Mouse (Mus musculus): ENCODE data around the gene Cd83. TPM values are rescaled to one million over a fixed set of nuclear protein-coding genes. Genes with fewer than 3 reads are reported as not detected.

The Cd83 gene
- 23.5 and 28.1 TPM in 2 replicates for polyA plus RNA-seq (2015; fragmentation: Nextera tagmentation; extraction: Ambion mirVana)

DNA sequence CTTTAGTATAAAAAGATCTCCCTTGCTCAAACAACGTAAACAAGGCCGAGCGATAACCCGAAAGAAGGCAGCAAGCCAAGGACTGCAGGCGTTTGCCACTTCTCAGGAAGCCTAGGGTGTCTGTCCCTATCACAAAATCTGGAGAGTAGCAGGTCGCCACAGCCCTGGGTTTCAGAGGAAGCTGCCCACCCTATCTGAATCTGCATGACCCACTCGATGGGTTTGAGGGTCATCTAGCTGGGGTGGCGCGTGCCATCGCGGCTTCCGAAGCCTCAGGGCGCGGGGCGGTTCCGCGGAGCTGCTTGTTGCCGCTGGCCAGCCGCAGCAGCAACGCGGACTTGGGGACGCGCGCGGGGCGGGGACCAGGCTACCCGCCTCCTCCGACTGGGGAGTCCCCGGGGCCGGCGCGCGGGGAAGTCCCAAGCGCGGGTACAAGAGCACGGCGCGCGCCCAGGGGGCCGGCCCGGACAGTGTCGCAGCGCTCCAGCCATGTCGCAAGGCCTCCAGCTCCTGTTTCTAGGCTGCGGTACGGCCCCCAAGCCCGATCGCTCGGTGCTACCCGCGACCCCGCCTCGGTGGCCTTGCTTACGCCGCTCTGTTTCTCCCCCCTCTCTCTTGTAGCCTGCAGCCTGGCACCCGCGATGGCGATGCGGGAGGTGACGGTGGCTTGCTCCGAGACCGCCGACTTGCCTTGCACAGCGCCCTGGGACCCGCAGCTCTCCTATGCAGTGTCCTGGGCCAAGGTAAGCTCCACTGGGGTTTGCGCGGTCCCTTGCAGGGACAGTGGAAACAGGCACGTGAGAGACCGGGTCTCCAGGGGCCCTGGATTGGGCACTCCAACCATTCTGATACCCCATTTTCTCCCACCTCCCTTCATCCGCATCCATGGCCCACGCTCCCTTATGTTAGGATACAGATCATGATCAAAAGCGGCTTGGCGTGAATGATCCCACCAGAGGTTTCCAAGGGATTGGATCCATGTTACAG is at the start of gene Cd83:
Gene Cd83 (plus strand): TSS at position 51 of the 987 bp plus-strand sequence.
- H3K27ac ChIP-seq (ENCODE audit: low read length), result peak within 1 kb of the TSS; percentile 47
- peak within 1 kb of the TSS; percentile 63 for H3K4me3 ChIP-seq (ENCODE audit: low read depth, low read length)
- H3K9ac ChIP-seq (ENCODE audit: low read depth, low read length), result peak within 1 kb of the TSS; percentile 82
- no peaks in the 10 kb centered on the region for H3K9me3 ChIP-seq (replicated peaks; ENCODE audit: control insufficient read depth, low read length, poor library complexity, severe bottlenecking)
- WGBS, result 3% methylated on average over 63 of the region's 73 CpGs
- ATAC-seq, result peak; percentile 70
- H3K4me2 ChIP-seq (ENCODE audit: low read length), result peak within 1 kb of the TSS; percentile 95
- no peaks in the 10 kb centered on the region for H3K36me3 ChIP-seq (ENCODE audit: control insufficient read depth, insufficient read depth, low read length)
- peaks cover 5% of the 10 kb centered on the region; the same call in 1 of the 2 replicates for H3K4me1 ChIP-seq (ENCODE audit: control insufficient read depth, insufficient read depth, low read length)
- peaks cover 2% of the 10 kb centered on the region for H3K27me3 ChIP-seq (ENCODE audit: control insufficient read depth, insufficient read depth, low read depth, low read length)

DNA sequence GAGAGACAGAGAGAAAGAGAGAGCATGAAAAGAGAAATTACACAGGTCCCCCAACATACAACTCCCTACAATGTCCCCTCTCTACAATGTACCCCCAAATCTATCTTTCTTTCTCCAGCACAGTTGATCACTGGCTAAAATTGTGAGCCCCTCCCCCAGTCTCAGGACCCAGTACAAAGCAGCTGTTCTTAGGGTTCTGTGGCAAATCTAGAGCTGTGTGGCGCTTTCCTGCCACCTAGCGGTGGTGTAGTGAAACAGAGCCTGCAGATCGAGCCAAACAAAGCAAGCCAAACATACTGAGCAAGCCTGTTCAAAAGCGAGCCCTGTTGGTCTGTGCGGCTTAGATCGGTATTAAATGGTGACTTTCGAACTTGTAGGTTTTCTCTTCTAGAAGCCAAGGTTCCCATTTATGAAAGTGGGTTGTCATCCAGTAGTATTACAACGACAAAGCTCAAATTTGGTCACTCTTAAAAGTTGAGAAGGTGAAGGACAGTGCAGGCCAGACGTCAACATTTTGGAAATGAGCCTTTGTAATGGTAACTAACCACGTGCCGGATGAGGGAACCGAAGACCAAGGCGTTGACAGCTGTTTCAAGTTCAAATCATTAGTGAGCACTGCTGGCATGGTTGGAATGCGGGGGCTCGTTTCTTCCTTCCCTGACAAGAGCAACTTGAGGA is 44.8 kb upstream of the Cd83 start:
- Histone ChIP-seq H3K36me3 (ENCODE audit: control insufficient read depth, insufficient read depth, low read length) (no peaks in the 10 kb centered on the region), H3K27me3 (ENCODE audit: control insufficient read depth, insufficient read depth, low read depth, low read length) (no peaks in the 10 kb centered on the region; the same call in 1 of the 2 replicates), H3K4me2 (ENCODE audit: low read length) (no peak overlapping the region), H3K9ac (ENCODE audit: low read depth, low read length) (no peak overlapping the region), H3K27ac (ENCODE audit: low read length) (no peak overlapping the region), H3K4me3 (ENCODE audit: low read depth, low read length) (no peak overlapping the region), H3K4me1 (ENCODE audit: control insufficient read depth, insufficient read depth, low read length) (no peaks in the 10 kb centered on the region), H3K9me3 (replicated peaks; ENCODE audit: control insufficient read depth, low read length, poor library complexity, severe bottlenecking) (0 out of 2 replicates have a peak, but pooled peaks cover 6% of the 10 kb centered on the region)
- peak; percentile 83 for ATAC-seq
- WGBS, result 24% methylated on average over 15 of the region's 15 CpGs

DNA sequence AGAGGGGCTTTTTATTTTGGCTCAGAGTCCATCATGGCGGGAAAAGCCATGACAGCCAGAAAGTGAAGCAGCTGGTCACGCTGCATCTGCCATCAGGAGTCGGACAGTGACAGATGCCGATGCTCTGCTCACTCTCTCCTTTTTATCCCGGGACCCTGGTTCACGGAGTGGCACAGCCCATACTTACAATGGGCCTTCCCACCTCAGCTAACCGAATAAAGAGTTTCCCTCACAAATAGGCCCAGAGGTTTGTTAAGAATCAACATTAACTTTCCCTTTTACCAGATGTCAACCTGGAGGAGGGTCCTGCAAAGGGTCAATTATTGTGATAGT is 44.3 kb upstream of the Cd83 start:
- no peaks in the 10 kb centered on the region for H3K36me3 ChIP-seq (ENCODE audit: control insufficient read depth, insufficient read depth, low read length)

DNA sequence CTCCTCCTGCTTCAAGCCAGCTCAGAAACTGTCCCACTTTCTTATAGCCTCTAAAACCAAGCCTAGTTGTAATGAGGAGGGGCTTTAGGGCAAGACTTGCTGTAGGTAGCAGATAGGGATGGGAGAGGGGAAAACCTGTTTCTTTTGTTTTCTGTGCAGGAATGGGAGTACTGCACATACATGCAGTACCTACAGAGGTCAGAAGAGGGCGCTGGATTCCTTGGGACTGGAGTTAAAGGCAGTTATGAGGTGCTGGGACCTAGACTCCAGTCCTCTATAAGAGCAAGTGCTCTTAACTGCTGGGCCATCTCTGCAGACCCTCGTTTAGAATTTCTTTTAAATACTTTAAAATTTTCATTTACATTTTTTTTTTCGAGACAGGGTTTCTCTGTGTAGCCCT is 41.9 kb upstream of the Cd83 start:
- WGBS, result 71% methylated on average over 3 of the region's 3 CpGs
- Histone ChIP-seq H3K4me2 (ENCODE audit: low read length) (no peak overlapping the region), H3K27ac (ENCODE audit: low read length) (no peak overlapping the region), H3K9me3 (replicated peaks; ENCODE audit: control insufficient read depth, low read length, poor library complexity, severe bottlenecking) (peaks cover 4% of the 10 kb centered on the region; the same call in 1 of the 2 replicates), H3K36me3 (ENCODE audit: control insufficient read depth, insufficient read depth, low read length) (no peaks in the 10 kb centered on the region), H3K9ac (ENCODE audit: low read depth, low read length) (no peak overlapping the region), H3K27me3 (ENCODE audit: control insufficient read depth, insufficient read depth, low read depth, low read length) (no peaks in the 10 kb centered on the region; the same call in 1 of the 2 replicates), H3K4me3 (ENCODE audit: low read depth, low read length) (no peak overlapping the region), H3K4me1 (ENCODE audit: control insufficient read depth, insufficient read depth, low read length) (no peaks in the 10 kb centered on the region)
- ATAC-seq, result no peak

More for the DNA sequence above, 44.3 kb upstream of the Cd83 start:
- WGBS, result 72% methylated on average over 7 of the region's 7 CpGs
- H3K4me1 ChIP-seq (ENCODE audit: control insufficient read depth, insufficient read depth, low read length), result no peaks in the 10 kb centered on the region
- 0 out of 2 replicates have a peak, but pooled peaks cover 6% of the 10 kb centered on the region for H3K9me3 ChIP-seq (replicated peaks; ENCODE audit: control insufficient read depth, low read length, poor library complexity, severe bottlenecking)
- no peak overlapping the region for H3K9ac ChIP-seq (ENCODE audit: low read depth, low read length)
- H3K27ac ChIP-seq (ENCODE audit: low read length), result no peak overlapping the region
- H3K27me3 ChIP-seq (ENCODE audit: control insufficient read depth, insufficient read depth, low read depth, low read length), result no peaks in the 10 kb centered on the region; the same call in 1 of the 2 replicates
- ATAC-seq, result no peak
- no peak overlapping the region for H3K4me3 ChIP-seq (ENCODE audit: low read depth, low read length)
- no peak overlapping the region for H3K4me2 ChIP-seq (ENCODE audit: low read length)

DNA sequence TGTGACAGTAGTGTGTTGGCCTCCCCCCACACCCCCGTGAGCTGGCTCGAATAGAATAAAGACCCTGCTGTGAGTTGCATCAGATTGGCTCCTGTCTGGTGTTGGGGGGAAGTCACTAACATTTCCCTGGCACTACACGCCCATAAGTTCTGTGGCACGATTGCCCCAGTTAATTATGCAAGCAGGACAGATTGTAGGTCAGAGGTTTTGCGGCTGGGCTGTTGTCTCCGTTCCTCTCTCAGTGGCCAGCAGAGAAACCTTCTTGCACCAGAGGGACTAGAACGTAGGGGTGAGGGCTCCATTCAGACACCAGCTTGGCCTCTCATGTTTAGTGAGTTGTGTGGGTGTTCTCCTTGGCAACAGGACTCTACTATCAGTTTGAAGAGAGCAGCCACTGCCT is 40.3 kb upstream of the Cd83 start:
- Histone ChIP-seq H3K4me3 (ENCODE audit: low read depth, low read length) (no peak overlapping the region), H3K27ac (ENCODE audit: low read length) (no peak overlapping the region), H3K4me2 (ENCODE audit: low read length) (no peak overlapping the region), H3K4me1 (ENCODE audit: control insufficient read depth, insufficient read depth, low read length) (no peaks in the 10 kb centered on the region), H3K27me3 (ENCODE audit: control insufficient read depth, insufficient read depth, low read depth, low read length) (no peaks in the 10 kb centered on the region; the same call in 1 of the 2 replicates), H3K36me3 (ENCODE audit: control insufficient read depth, insufficient read depth, low read length) (no peaks in the 10 kb centered on the region), H3K9me3 (replicated peaks; ENCODE audit: control insufficient read depth, low read length, poor library complexity, severe bottlenecking) (peaks cover 4% of the 10 kb centered on the region; the same call in 1 of the 2 replicates), H3K9ac (ENCODE audit: low read depth, low read length) (no peak overlapping the region)
- ATAC-seq, result no peak
- 90% methylated on average over 7 of the region's 7 CpGs for WGBS

DNA sequence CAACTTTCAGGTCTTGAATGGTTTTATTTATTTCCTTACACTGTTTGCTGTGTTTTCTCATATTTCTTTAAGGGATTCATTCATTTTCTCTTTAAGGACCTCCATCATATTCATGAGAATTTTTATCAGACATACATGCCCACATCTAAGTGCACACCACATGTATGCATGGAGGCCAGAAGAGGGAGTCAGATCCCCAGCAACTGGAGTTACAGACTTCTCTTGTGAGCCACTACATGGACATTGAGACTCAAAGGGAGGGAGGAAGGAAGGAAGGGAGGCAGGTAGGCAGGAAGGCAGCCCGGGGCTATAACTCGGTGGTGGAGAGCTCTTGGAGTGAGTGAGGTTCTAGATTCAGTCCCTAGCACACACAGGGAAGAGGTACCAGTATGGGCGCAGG is 34.3 kb upstream of the Cd83 start:
- Histone ChIP-seq H3K9me3 (replicated peaks; ENCODE audit: control insufficient read depth, low read length, poor library complexity, severe bottlenecking) (no peaks in the 10 kb centered on the region; the same call in 1 of the 2 replicates), H3K27me3 (ENCODE audit: control insufficient read depth, insufficient read depth, low read depth, low read length) (no peaks in the 10 kb centered on the region), H3K4me2 (ENCODE audit: low read length) (no peak overlapping the region), H3K27ac (ENCODE audit: low read length) (no peak overlapping the region), H3K9ac (ENCODE audit: low read depth, low read length) (no peak overlapping the region), H3K4me1 (ENCODE audit: control insufficient read depth, insufficient read depth, low read length) (no peaks in the 10 kb centered on the region), H3K36me3 (ENCODE audit: control insufficient read depth, insufficient read depth, low read length) (no peaks in the 10 kb centered on the region), H3K4me3 (ENCODE audit: low read depth, low read length) (no peak overlapping the region)
- WGBS, result 74% methylated on average over 3 of the region's 3 CpGs
- no peak for ATAC-seq

DNA sequence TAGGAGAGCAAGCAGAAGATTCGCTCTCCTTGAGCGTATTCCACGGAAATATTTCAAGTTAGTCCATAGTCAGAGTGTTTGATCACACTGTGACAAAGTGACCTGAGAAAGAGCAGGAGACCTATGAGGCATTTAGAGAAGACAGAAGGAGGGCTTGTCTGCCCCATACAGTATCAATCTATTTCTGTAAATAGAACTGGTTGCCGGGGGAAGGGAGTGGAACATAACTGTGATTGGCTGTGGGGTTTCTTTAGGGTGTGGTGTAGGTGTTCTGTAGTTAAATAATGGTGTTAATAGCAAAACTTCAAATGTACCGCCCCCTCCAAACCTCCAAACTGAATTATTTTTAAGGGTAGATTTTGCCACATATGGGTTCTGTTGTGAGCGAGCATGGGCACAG is 33.6 kb upstream of the Cd83 start:
- Histone ChIP-seq H3K4me3 (ENCODE audit: low read depth, low read length) (no peak overlapping the region), H3K9me3 (replicated peaks; ENCODE audit: control insufficient read depth, low read length, poor library complexity, severe bottlenecking) (no peaks in the 10 kb centered on the region; the same call in 1 of the 2 replicates), H3K9ac (ENCODE audit: low read depth, low read length) (no peak overlapping the region), H3K27me3 (ENCODE audit: control insufficient read depth, insufficient read depth, low read depth, low read length) (no peaks in the 10 kb centered on the region), H3K4me2 (ENCODE audit: low read length) (no peak overlapping the region), H3K4me1 (ENCODE audit: control insufficient read depth, insufficient read depth, low read length) (no peaks in the 10 kb centered on the region), H3K27ac (ENCODE audit: low read length) (no peak overlapping the region), H3K36me3 (ENCODE audit: control insufficient read depth, insufficient read depth, low read length) (no peaks in the 10 kb centered on the region)
- WGBS, result 95% methylated on average over 6 of the region's 6 CpGs
- ATAC-seq, result no peak

DNA sequence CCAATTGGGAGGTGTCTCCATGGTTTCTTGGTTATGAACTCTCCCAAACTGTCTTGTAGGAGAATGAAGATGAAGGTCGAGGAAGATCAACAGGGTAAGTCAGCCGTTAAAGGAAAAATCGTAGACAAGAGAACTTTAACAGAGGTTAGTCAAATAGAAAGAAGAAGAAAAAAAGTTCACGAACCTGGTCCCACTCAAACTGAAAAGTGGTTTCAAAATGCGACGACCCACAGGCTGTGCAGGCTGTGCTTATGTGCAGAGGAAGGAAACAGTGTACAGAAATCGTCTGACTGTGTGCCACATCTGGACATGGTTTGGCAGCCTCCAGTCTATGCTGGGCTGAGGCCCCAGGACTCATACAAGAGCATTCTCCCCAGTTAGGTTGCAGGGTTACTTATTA is 32.2 kb upstream of the Cd83 start:
- Histone ChIP-seq H3K4me3 (ENCODE audit: low read depth, low read length) (no peak overlapping the region), H3K27me3 (ENCODE audit: control insufficient read depth, insufficient read depth, low read depth, low read length) (no peaks in the 10 kb centered on the region), H3K4me2 (ENCODE audit: low read length) (no peak overlapping the region), H3K9ac (ENCODE audit: low read depth, low read length) (no peak overlapping the region), H3K9me3 (replicated peaks; ENCODE audit: control insufficient read depth, low read length, poor library complexity, severe bottlenecking) (no peaks in the 10 kb centered on the region; the same call in 1 of the 2 replicates), H3K27ac (ENCODE audit: low read length) (no peak overlapping the region), H3K36me3 (ENCODE audit: control insufficient read depth, insufficient read depth, low read length) (no peaks in the 10 kb centered on the region), H3K4me1 (ENCODE audit: control insufficient read depth, insufficient read depth, low read length) (peaks cover 3% of the 10 kb centered on the region; the same call in 1 of the 2 replicates)
- 87% methylated on average over 7 of the region's 7 CpGs for WGBS
- no peak for ATAC-seq

All from midbrain, embryonic 16.5 days (tissue).